Mouse (Mus musculus): ENCODE measurements around the gene St6galnac3. TPM values are rescaled to one million over a fixed set of nuclear protein-coding genes. Genes with fewer than 3 reads are reported as not detected.

St6galnac3 gene
- total and polyA plus RNA-seq, 2 experiments from 2014 or later: 7.3 to 9.9 TPM

- Histone ChIP-seq H3K36me3 (ENCODE audit: insufficient read depth, low read length) (no peaks in the 10 kb centered on the region), H3K9me3 (ENCODE audit: low read length) (no peaks in the 10 kb centered on the region), H3K4me2 (ENCODE audit: low read depth, low read length) (no peak overlapping the region), H3K4me1 (ENCODE audit: insufficient read depth, low read length) (peaks cover 12% of the 10 kb centered on the region; the same call in 1 of the 2 replicates), H3K27ac (0 out of 2 replicates have a peak overlapping the region, but pooled peaks have one; percentile 1), H3K4me3 (ENCODE audit: low read length) (no peak overlapping the region), H3K27me3 (ENCODE audit: insufficient read depth, low read length) (no peaks in the 10 kb centered on the region), H3K9ac (replicated peaks; ENCODE audit: low read length) (no peak overlapping the region)
- ATAC-seq: no peak
- peak; percentile 68 for DNase-seq (ENCODE audit: low spot score)
- 34% methylated on average over 7 of the region's 7 CpGs for WGBS
- TF ChIP-seq CTCF (IDR thresholded peaks at IDR 0.05; ENCODE audit: low read depth): no peak
Measured at GRCm38 (mm10) chr3:153661927-153662326, 63.0 kb downstream of the St6galnac3 start.

- peak; percentile 84 for ATAC-seq
- no peak for TF ChIP-seq CTCF (IDR thresholded peaks at IDR 0.05; ENCODE audit: low read depth)
- peak; percentile 68 for DNase-seq (ENCODE audit: low spot score)
- H3K36me3 ChIP-seq (ENCODE audit: insufficient read depth, low read length): no peaks in the 10 kb centered on the region
- H3K4me3 ChIP-seq (ENCODE audit: low read length): no peak overlapping the region
- WGBS: 33% methylated on average over 15 of the region's 15 CpGs
- no peaks in the 10 kb centered on the region for H3K9me3 ChIP-seq (ENCODE audit: low read length)
- no peaks in the 10 kb centered on the region for H3K27me3 ChIP-seq (ENCODE audit: insufficient read depth, low read length)
- no peak overlapping the region for H3K9ac ChIP-seq (replicated peaks; ENCODE audit: low read length)
- H3K27ac ChIP-seq: no peak overlapping the region
- H3K4me1 ChIP-seq (ENCODE audit: insufficient read depth, low read length): peaks cover 15% of the 10 kb centered on the region; the same call in 1 of the 2 replicates
- H3K4me2 ChIP-seq (ENCODE audit: low read depth, low read length): no peak overlapping the region
Measured at GRCm38 (mm10) chr3:153659575-153660168, 65.3 kb downstream of the St6galnac3 start.

- no peak overlapping the region for H3K4me2 ChIP-seq (ENCODE audit: low read depth, low read length)
- H3K9ac ChIP-seq (replicated peaks; ENCODE audit: low read length): no peak overlapping the region
- H3K36me3 ChIP-seq (ENCODE audit: insufficient read depth, low read length): no peaks in the 10 kb centered on the region
- no peak overlapping the region for H3K27ac ChIP-seq
- peak; percentile 66 for DNase-seq (ENCODE audit: low spot score)
- peak; percentile 57 for ATAC-seq
- H3K4me1 ChIP-seq (ENCODE audit: insufficient read depth, low read length): peaks cover 15% of the 10 kb centered on the region; the same call in 1 of the 2 replicates
- H3K9me3 ChIP-seq (ENCODE audit: low read length): no peaks in the 10 kb centered on the region
- H3K4me3 ChIP-seq (ENCODE audit: low read length): no peak overlapping the region
- TF ChIP-seq CTCF (IDR thresholded peaks at IDR 0.05; ENCODE audit: low read depth): peak; percentile 88
- 75% methylated on average over 22 of the region's 22 CpGs for WGBS
- H3K27me3 ChIP-seq (ENCODE audit: insufficient read depth, low read length): no peaks in the 10 kb centered on the region
Measured at GRCm38 (mm10) chr3:153658051-153658777, 66.8 kb downstream of the St6galnac3 start.

- ATAC-seq (no peak), DNase-seq (ENCODE audit: low spot score) (peak; percentile 93)
- Histone ChIP-seq H3K4me3 (ENCODE audit: low read length) (no peak overlapping the region), H3K9ac (replicated peaks; ENCODE audit: low read length) (no peak overlapping the region), H3K27me3 (ENCODE audit: insufficient read depth, low read length) (no peaks in the 10 kb centered on the region), H3K27ac (no peak overlapping the region), H3K36me3 (ENCODE audit: insufficient read depth, low read length) (no peaks in the 10 kb centered on the region), H3K4me1 (ENCODE audit: insufficient read depth, low read length) (0 out of 2 replicates have a peak, but pooled peaks cover 3% of the 10 kb centered on the region), H3K9me3 (ENCODE audit: low read length) (no peaks in the 10 kb centered on the region), H3K4me2 (ENCODE audit: low read depth, low read length) (no peak overlapping the region)
- TF ChIP-seq CTCF (IDR thresholded peaks at IDR 0.05; ENCODE audit: low read depth): peak; percentile 88
- WGBS: 11% methylated on average over 9 of the region's 9 CpGs
Measured at GRCm38 (mm10) chr3:153655071-153655470, 69.9 kb downstream of the St6galnac3 start.

GRCm38 (mm10) chr3:153652850-153653249 is 72.1 kb downstream of the St6galnac3 start:
- ATAC-seq (no peak), DNase-seq (ENCODE audit: low spot score) (no peak)
- 0 out of 2 replicates have a peak, but pooled peaks cover 3% of the 10 kb centered on the region for H3K4me1 ChIP-seq (ENCODE audit: insufficient read depth, low read length)
- no peak overlapping the region for H3K9ac ChIP-seq (replicated peaks; ENCODE audit: low read length)
- no peaks in the 10 kb centered on the region for H3K9me3 ChIP-seq (ENCODE audit: low read length)
- no peak overlapping the region for H3K27ac ChIP-seq
- 73% methylated on average over 3 of the region's 3 CpGs for WGBS
- no peak overlapping the region for H3K4me3 ChIP-seq (ENCODE audit: low read length)
- no peaks in the 10 kb centered on the region for H3K36me3 ChIP-seq (ENCODE audit: insufficient read depth, low read length)
- no peaks in the 10 kb centered on the region for H3K27me3 ChIP-seq (ENCODE audit: insufficient read depth, low read length)
- H3K4me2 ChIP-seq (ENCODE audit: low read depth, low read length): no peak overlapping the region
- no peak for TF ChIP-seq CTCF (IDR thresholded peaks at IDR 0.05; ENCODE audit: low read depth)

GRCm38 (mm10) chr3:153648713-153649112 is 76.3 kb downstream of the St6galnac3 start:
- H3K4me2 ChIP-seq (ENCODE audit: low read depth, low read length): no peak overlapping the region
- no peaks in the 10 kb centered on the region for H3K9me3 ChIP-seq (ENCODE audit: low read length)
- no peak overlapping the region for H3K4me3 ChIP-seq (ENCODE audit: low read length)
- no peaks in the 10 kb centered on the region for H3K27me3 ChIP-seq (ENCODE audit: insufficient read depth, low read length)
- no peak for TF ChIP-seq CTCF (IDR thresholded peaks at IDR 0.05; ENCODE audit: low read depth)
- no peaks in the 10 kb centered on the region for H3K36me3 ChIP-seq (ENCODE audit: insufficient read depth, low read length)
- H3K4me1 ChIP-seq (ENCODE audit: insufficient read depth, low read length): 0 out of 2 replicates have a peak, but pooled peaks cover 5% of the 10 kb centered on the region
- no peak overlapping the region for H3K27ac ChIP-seq
- H3K9ac ChIP-seq (replicated peaks; ENCODE audit: low read length): no peak overlapping the region
- no peak for ATAC-seq
- no peak for DNase-seq (ENCODE audit: low spot score)
- 62% methylated on average over 8 of the region's 8 CpGs for WGBS
